8 mouse cellular contexts compared by ENCODE assay signal in the genomic region with DNA sequence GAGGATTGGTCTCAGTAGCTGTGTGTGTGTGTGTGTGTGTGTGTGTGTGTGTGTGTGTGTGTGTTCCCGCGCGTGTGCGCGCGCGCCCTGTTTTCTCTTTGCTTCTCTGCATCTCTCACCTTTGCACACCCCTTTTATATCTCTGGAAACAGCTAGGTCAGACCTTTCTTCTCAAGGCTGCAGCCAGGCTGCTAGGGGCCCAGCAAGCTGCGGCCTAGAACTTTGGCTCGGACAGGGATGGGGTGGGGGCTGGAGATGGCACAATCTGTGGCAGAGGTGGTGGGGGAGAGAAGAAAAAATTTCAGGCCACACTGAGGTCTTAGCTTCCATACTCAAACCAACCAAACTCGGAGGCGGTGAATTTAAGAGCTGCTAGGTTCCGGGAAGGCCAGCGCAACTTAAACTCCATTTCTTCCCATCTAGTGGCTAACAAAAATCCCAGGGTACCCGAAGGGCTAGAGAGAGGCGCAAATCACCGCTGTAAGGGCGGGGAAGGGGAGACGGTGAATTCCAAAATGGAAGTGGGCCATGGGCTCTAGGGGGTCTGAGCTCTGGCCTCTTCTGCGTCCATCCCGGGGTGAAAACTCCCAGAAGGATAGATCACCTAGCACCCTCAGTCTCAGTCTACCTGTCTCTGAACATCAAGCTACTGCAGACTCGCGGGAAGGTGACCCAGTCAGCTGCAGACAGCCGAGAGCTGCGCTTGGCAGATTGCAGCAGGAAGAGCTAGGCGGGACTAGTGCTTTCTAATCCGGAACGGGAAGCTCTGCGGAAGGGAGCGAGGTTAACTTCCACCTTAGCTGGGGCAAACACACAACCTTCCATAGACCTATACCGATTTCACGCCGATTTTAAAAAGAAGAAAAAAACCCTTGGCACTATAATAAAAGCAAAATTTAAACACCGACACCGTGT. TPM values are rescaled to one million over a fixed set of nuclear protein-coding genes. Genes with fewer than 3 reads are reported as not detected.
DNase-seq lines count a peak whose midpoint lies in the region; ATAC-seq lines count a peak whose summit lies in the region.

No protein-coding gene starts in this region.

- no peak for ATAC-seq in liver, embryonic 16.5 days (ENCODE audit: low read depth)

- no peaks in the 10 kb centered on the region for H3K36me3 ChIP-seq in liver, embryonic 16.5 days (ENCODE audit: control insufficient read depth, insufficient read depth)

- peak; percentile 47 to 61 for DNase-seq in left cerebral cortex, postnatal 25 days (ENCODE audit: low spot score in 2 of 2)
- DNase-seq in left cerebral cortex, adult 11 months (ENCODE audit: low spot score), result no peak
- DNase-seq in cerebellum, adult 9-10 months, result peak; percentile 80
- DNase-seq in frontal cortex, postnatal 36 days (ENCODE audit: low spot score in 2 of 2), result peak; percentile 56 to 59
- peak; percentile 43 for DNase-seq in kidney, adult 18-20 months
- peak; percentile 42 to 47 for DNase-seq in right cerebral cortex, adult 2 months (ENCODE audit: low spot score in 2 of 2)
- DNase-seq in gastrocnemius, postnatal 25 days, result no peak

- no peaks in the 10 kb centered on the region for H3K9me3 ChIP-seq in liver, embryonic 16.5 days (replicated peaks; ENCODE audit: control insufficient read depth, low read length)

- peak overlapping the region; percentile 55 for H3K4me2 ChIP-seq in liver, embryonic 16.5 days (ENCODE audit: low read depth, low read length)

- H3K27me3 ChIP-seq in liver, embryonic 16.5 days (ENCODE audit: control insufficient read depth, insufficient read depth, low read depth, low read length), result peaks cover 95% of the 10 kb centered on the region

- H3K4me3 ChIP-seq in liver, embryonic 16.5 days (ENCODE audit: low read depth, low read length), result peak overlapping the region; percentile 39

- H3K4me1 ChIP-seq in liver, embryonic 16.5 days (ENCODE audit: control insufficient read depth, low read depth, low read length), result peaks cover 3% of the 10 kb centered on the region

- H3K9ac ChIP-seq in liver, embryonic 16.5 days (ENCODE audit: low read depth, low read length), result peak overlapping the region; percentile 28; the same call in 1 of the 2 replicates

- WGBS in liver, embryonic 16.5 days (ENCODE audit: insufficient replicate concordance), result 6% methylated on average over 34 of the region's 34 CpGs

- H3K27ac ChIP-seq in liver, embryonic 16.5 days (ENCODE audit: low read length), result no peak overlapping the region

- intact Hi-C loops in left cerebral cortex, postnatal 25 days (cut with DNase I), result loop anchor here (2.0 to 10.0 kb wide), 6 partner anchors 226 to 714 kb away; no protein-coding TSS in a partner anchor

RNA-seq across cellular contexts. Expression of a gene that starts 3.7 kb away (rescaled TPM):
- total RNA-seq in left cerebral cortex, postnatal 25 days (2021), result 100 to 1,000 TPM; 356 to 394 TPM
- polyA plus RNA-seq in liver, embryonic 16.5 days (2015; fragmentation: Nextera tagmentation; extraction: Ambion mirVana), result 51.8 and 59.6 TPM in 2 replicates
- total RNA-seq in gastrocnemius, postnatal 25 days (2021), result 1 to 10 TPM; 1.2 to 1.5 TPM

Comparison
In these comparisons a context has a peak if more than half of its experiments do, and no peak if none do; other contexts are left out.
1. DNase-seq: peak in left cerebral cortex, postnatal 25 days (2 of 2), cerebellum, adult 9-10 months (single experiment), frontal cortex, postnatal 36 days (2 of 2), kidney, adult 18-20 months (single experiment) and right cerebral cortex, adult 2 months (2 of 2); none in left cerebral cortex, adult 11 months (single experiment) and gastrocnemius, postnatal 25 days (single experiment).
2. RNA of a gene that starts 3.7 kb away (total RNA-seq): 356 to 394 TPM in left cerebral cortex, postnatal 25 days; 1.2 to 1.5 TPM in gastrocnemius, postnatal 25 days; every median in the first group is over 100 times any median in the second.